Mouse (Mus musculus) spleen, adult 2 months (tissue): Measurements from ENCODE around the gene Fgf14. TPM values are rescaled to one million over a fixed set of nuclear protein-coding genes. Genes with fewer than 3 reads are reported as not detected.

ENCODE experiments used
- DNase-seq, 2 experiments: peaks; one replicate each; pipeline versions ENCODE4 v3.0.0 to v3.0.0-alpha.2; 2012 to 2021; ENCODE audit warnings: low spot score in 2 of 2, low read depth in 1 of 2
- H3K27ac ChIP-seq: fragments of 200-500 bp; 2 replicates; pipeline ENCODE4 v1.5.1; 2012; ENCODE audit warnings: low read length, inconsistent platforms; ENCODE audit not compliant: insufficient read depth
- H3K27me3 ChIP-seq: fragments of 200-500 bp; 2 replicates; pipeline ENCODE4 v1.6.1; 2012; ENCODE audit warnings: mild to moderate bottlenecking, moderate library complexity, low read length, inconsistent platforms; ENCODE audit not compliant: control insufficient read depth, insufficient read depth
- H3K36me3 ChIP-seq: fragments of 200-500 bp; 2 replicates; pipeline ENCODE4 v1.6.1; 2012; ENCODE audit warnings: mild to moderate bottlenecking, low read length, inconsistent platforms; ENCODE audit not compliant: control insufficient read depth, insufficient read depth
- H3K4me1 ChIP-seq: fragments of 200-500 bp; 2 replicates; pipeline ENCODE4 v1.6.1; 2011; ENCODE audit warnings: inconsistent platforms; ENCODE audit not compliant: control insufficient read depth, insufficient read depth, insufficient read length
- H3K4me3 ChIP-seq: fragments of 200-500 bp; 2 replicates; pipeline ENCODE4 v1.5.1; 2011; ENCODE audit warnings: mild to moderate bottlenecking, inconsistent platforms; ENCODE audit not compliant: insufficient read depth, insufficient read length; ENCODE audit errors: extremely low read depth
- CTCF ChIP-seq: fragments of 200-500 bp; IDR thresholded peaks from 2 replicates; pipeline ENCODE4 v1.5.1; 2011; ENCODE audit warnings: mild to moderate bottlenecking, inconsistent platforms; ENCODE audit not compliant: insufficient read depth, insufficient read length, insufficient replicate concordance; ENCODE audit errors: extremely low read depth
- POLR2A ChIP-seq: fragments of 200-500 bp; IDR thresholded peaks from 2 replicates; pipeline ENCODE4 v1.6.1; 2011; ENCODE audit warnings: low read depth, low read length, inconsistent platforms
- WGBS: fragments of 180-500 bp; shearing (Covaris S2); methylation state at CpG from one replicate; pipeline ENCODE4 v1.1.7; 2018; 5-methylcytosine and 5-hydroxymethylcytosine counted together
- polyA plus RNA-seq: library from polyadenylated mRNA; depleted of rRNA; stranded (reverse); fragments of >200 nt; gene quantifications from 2 replicates; pipeline ENCODE4 v1.2.3, GENCODE M21; 2012

Gene Fgf14
- polyA plus RNA-seq, 1 experiment = 0.02 TPM

DNA sequence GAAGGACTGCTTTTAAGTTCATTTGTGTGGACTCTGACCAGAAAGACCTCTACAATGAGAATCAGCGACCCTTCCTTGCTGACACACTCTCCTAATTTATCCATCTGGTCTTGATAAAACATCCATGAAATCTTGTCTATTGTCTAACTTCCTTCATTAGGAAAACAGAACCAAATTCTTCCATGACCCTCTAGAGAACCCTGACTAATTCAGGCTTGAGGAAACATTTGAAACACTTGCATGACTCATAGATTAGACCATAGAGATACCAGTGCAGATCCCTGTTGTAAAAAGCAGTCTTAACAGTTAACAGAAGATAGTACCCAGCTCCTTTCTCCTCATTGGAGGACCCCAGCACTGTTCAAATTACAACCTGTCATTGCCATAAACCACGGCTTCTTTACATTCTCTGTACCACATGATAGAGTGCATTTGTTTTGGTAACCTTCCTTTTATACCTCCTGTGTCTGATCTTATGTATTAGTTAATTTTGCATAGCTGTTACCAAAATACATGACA lies 412.3 kb downstream of the Fgf14 start:
- Histone ChIP-seq H3K36me3 (no peaks in the 10 kb centered on the region), H3K27me3 (no peaks in the 10 kb centered on the region), H3K4me3 (no peak overlapping the region), H3K4me1 (no peaks in the 10 kb centered on the region), H3K27ac (no peak overlapping the region)
- 38% methylated on average over 2 of the region's 2 CpGs for WGBS
- TF ChIP-seq CTCF (no peak), POLR2A (no peak)
- DNase-seq = no peak

DNA sequence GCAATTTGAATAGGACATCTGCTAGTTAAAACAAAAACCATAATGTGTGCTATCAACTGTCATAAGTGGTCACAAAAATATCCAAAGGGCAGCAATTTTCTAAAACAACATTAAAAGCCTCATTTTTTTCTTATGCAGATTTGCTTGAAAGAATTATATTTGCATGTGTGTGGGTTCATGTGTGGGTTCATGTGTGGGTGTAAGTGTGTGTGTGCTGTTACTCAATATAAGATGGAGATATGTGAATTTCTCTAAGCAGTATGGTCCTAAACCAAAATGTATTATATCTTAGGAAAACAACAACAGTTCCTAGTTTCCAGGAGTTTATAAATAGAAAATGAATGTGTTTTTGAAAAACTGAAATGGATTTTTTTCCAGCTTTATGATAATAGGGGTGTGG lies 413.7 kb downstream of the Fgf14 start:
- TF ChIP-seq CTCF = no peak
- no peak for TF ChIP-seq POLR2A
- Histone ChIP-seq H3K4me3 (no peak overlapping the region), H3K4me1 (no peaks in the 10 kb centered on the region), H3K27me3 (no peaks in the 10 kb centered on the region), H3K27ac (no peak overlapping the region), H3K36me3 (no peaks in the 10 kb centered on the region)
- DNase-seq = no peak

- Histone ChIP-seq H3K4me1 (no peaks in the 10 kb centered on the region), H3K4me3 (no peak overlapping the region), H3K27ac (no peak overlapping the region), H3K27me3 (no peaks in the 10 kb centered on the region), H3K36me3 (no peaks in the 10 kb centered on the region)
- TF ChIP-seq POLR2A (no peak), CTCF (no peak)
- WGBS = 58% methylated on average over 1 of the region's 1 CpGs
- no peak for DNase-seq
These were observed 429.4 kb downstream of the Fgf14 start for GRCm38 (mm10) chr14:124247517-124247916.

DNA sequence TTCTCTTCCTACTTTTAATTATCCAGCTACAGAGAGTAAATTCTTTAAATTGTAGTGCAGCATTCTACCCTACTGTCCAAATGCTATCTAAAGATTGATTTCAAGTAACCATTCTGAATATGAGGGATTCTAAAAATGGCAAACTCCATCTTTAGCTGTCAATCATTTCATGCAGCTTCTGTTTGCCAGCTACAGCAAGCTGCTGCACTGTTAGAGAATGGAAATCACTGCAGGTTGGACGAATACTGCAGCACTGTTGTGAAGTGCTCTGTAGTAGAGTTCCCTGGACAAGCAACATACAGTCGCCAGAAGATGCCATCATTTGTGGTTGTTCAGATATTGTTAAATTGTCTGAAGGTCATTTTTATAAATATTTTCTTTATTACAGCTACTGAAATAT lies 453.5 kb downstream of the Fgf14 start:
- H3K36me3 ChIP-seq = no peaks in the 10 kb centered on the region
- TF ChIP-seq CTCF = no peak
- no peak for TF ChIP-seq POLR2A
- no peaks in the 10 kb centered on the region for H3K27me3 ChIP-seq
- H3K4me1 ChIP-seq = no peaks in the 10 kb centered on the region
- H3K4me3 ChIP-seq = no peak overlapping the region
- 58% methylated on average over 2 of the region's 2 CpGs for WGBS
- no peak for DNase-seq
- H3K27ac ChIP-seq = no peak overlapping the region

GRCm38 (mm10) chr14:124222447-124222846 lies 454.5 kb downstream of the Fgf14 start:
- WGBS = 36% methylated on average over 1 of the region's 1 CpGs
- Histone ChIP-seq H3K27me3 (no peaks in the 10 kb centered on the region), H3K36me3 (no peaks in the 10 kb centered on the region), H3K27ac (no peak overlapping the region), H3K4me1 (no peaks in the 10 kb centered on the region; the same call in 1 of the 2 replicates), H3K4me3 (no peak overlapping the region)
- TF ChIP-seq POLR2A (no peak), CTCF (no peak)
- no peak for DNase-seq

- H3K27ac ChIP-seq = no peak overlapping the region
- 69% methylated on average over 2 of the region's 2 CpGs for WGBS
- no peak for DNase-seq
- no peak overlapping the region for H3K4me3 ChIP-seq
- no peaks in the 10 kb centered on the region for H3K27me3 ChIP-seq
- no peak for TF ChIP-seq CTCF
- no peak for TF ChIP-seq POLR2A
- no peaks in the 10 kb centered on the region; the same call in 1 of the 2 replicates for H3K4me1 ChIP-seq
- no peaks in the 10 kb centered on the region for H3K36me3 ChIP-seq
These were observed 455.9 kb downstream of the Fgf14 start for GRCm38 (mm10) chr14:124220979-124221378.

GRCm38 (mm10) chr14:124195806-124196205 lies 481.1 kb downstream of the Fgf14 start:
- no peak for DNase-seq
- no peak overlapping the region for H3K4me3 ChIP-seq
- 25% methylated on average over 7 of the region's 7 CpGs for WGBS

More at GRCm38 (mm10) chr14:124195806-124196205, 481.1 kb downstream of the Fgf14 start:
- TF ChIP-seq POLR2A (no peak), CTCF (no peak)
- Histone ChIP-seq H3K36me3 (no peaks in the 10 kb centered on the region), H3K4me1 (no peaks in the 10 kb centered on the region), H3K27me3 (no peaks in the 10 kb centered on the region), H3K27ac (no peak overlapping the region)
